Mouse (Mus musculus) cortical plate, adult 2 months (tissue): ENCODE measurements around the gene Ttc9b. TPM values are rescaled to one million over a fixed set of nuclear protein-coding genes. Genes with fewer than 3 reads are reported as not detected.

ENCODE experiments used
- H3K27ac ChIP-seq: fragments of 200-500 bp; 2 replicates; pipeline ENCODE4 v1.5.1; 2012; ENCODE audit warnings: low read length, control low read depth, inconsistent platforms; ENCODE audit not compliant: insufficient read depth
- H3K4me1 ChIP-seq: fragments of 200-500 bp; 2 replicates; pipeline ENCODE4 v1.6.1; 2011; ENCODE audit warnings: low read length; ENCODE audit not compliant: control insufficient read depth, insufficient read depth
- H3K4me3 ChIP-seq: fragments of 200-500 bp; 2 replicates; pipeline ENCODE4 v1.5.1; 2011; ENCODE audit warnings: mild to moderate bottlenecking, low read length, control low read depth; ENCODE audit not compliant: insufficient read depth
- CTCF ChIP-seq: fragments of 200-500 bp; IDR thresholded peaks from 2 replicates; pipeline ENCODE4 v1.5.1; 2011; ENCODE audit warnings: mild to moderate bottlenecking, control low read depth, low read length; ENCODE audit not compliant: insufficient read depth; ENCODE audit errors: extremely low read depth
- POLR2A ChIP-seq: fragments of 200-500 bp; IDR thresholded peaks from 2 replicates; pipeline ENCODE4 v1.6.1; 2011; ENCODE audit warnings: mild to moderate bottlenecking, low read length, control low read depth; ENCODE audit not compliant: insufficient read depth; ENCODE audit errors: extremely low read depth
- polyA plus RNA-seq: library from polyadenylated mRNA; depleted of rRNA; stranded (reverse); fragments of >200 nt; gene quantifications from 2 replicates; pipeline ENCODE4 v1.2.3, GENCODE M21; 2012; rRNA removed

The Ttc9b gene
- polyA plus RNA-seq, 1 experiment = 188 TPM

GRCm38 (mm10) chr7:27683218-27683617, 29.5 kb downstream of the Ttc9b start:
- Histone ChIP-seq H3K27ac (no peak overlapping the region), H3K4me1 (peaks cover 2% of the 10 kb centered on the region; the same call in 1 of the 2 replicates), H3K4me3 (no peak overlapping the region)
- TF ChIP-seq CTCF (no peak), POLR2A (no peak)

DNA sequence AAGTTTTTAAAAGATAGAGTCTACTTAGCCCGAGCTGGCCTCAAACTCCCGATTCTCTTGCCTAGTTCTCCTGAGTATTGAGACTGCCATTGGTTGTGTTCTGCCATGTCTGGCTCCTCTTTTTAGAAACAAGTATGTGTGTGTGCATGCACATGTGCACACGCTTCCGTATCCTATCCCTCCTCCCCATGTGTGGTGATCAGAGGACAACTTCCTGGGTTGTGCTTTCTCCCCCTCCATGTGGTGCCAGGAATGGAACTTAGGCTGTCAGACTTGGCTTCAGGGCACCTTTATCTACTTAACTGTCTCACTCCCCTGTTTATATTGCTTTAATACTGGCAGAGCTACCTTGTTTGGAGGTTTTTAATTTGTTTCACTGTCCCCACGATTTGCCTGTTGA, 31.5 kb downstream of the Ttc9b start:
- peaks cover 3% of the 10 kb centered on the region; the same call in 1 of the 2 replicates for H3K4me1 ChIP-seq
- no peak overlapping the region for H3K4me3 ChIP-seq
- TF ChIP-seq POLR2A (no peak), CTCF (no peak)
- H3K27ac ChIP-seq = no peak overlapping the region

GRCm38 (mm10) chr7:27685681-27686080, 32.0 kb downstream of the Ttc9b start:
- no peak overlapping the region for H3K4me3 ChIP-seq
- peaks cover 3% of the 10 kb centered on the region; the same call in 1 of the 2 replicates for H3K4me1 ChIP-seq
- H3K27ac ChIP-seq = no peak overlapping the region
- TF ChIP-seq POLR2A = no peak
- peak; percentile 55 for TF ChIP-seq CTCF

DNA sequence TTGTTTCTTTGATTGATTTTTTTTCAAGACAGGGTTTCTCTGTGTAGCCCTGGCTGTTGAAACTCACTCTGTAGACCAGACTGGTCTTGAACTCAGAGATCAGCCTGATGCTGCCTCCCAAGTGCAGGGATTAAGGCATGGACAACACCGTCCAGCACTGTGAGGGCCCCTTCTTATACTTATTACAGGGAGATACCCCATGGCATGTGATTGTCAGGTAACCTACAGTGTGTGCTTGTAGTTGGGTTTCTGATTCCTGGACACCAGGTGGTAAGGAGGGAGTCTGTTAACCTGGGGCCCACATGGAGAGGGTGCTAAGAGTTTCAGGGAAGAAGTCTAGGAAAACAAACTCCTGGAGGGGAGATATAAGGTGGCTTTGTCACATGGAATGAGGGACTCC, 33.3 kb downstream of the Ttc9b start:
- Histone ChIP-seq H3K27ac (no peak overlapping the region), H3K4me1 (peaks cover 3% of the 10 kb centered on the region; the same call in 1 of the 2 replicates), H3K4me3 (no peak overlapping the region)
- TF ChIP-seq CTCF (no peak), POLR2A (no peak)

DNA sequence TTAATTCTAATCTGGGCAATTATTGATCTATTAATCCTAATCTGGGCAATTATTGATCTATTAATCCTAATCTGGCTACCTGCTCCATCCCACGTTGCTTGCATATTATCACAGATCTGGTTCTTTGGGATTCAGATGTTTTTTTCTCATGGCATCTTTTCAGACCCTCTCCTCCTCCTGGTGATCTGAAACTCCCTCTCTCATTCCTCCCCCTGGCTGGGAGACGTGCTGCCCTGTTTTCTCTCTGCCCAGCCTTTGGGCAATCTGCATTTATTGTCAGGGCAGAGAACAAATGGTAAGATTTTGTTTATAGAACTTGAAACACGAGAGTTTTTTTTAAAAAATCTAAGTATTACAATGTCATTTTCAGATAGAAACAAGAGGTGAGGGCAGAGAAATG, 34.1 kb downstream of the Ttc9b start:
- TF ChIP-seq POLR2A = no peak
- no peak for TF ChIP-seq CTCF
- H3K27ac ChIP-seq = no peak overlapping the region
- H3K4me1 ChIP-seq = peaks cover 3% of the 10 kb centered on the region; the same call in 1 of the 2 replicates
- no peak overlapping the region for H3K4me3 ChIP-seq

DNA sequence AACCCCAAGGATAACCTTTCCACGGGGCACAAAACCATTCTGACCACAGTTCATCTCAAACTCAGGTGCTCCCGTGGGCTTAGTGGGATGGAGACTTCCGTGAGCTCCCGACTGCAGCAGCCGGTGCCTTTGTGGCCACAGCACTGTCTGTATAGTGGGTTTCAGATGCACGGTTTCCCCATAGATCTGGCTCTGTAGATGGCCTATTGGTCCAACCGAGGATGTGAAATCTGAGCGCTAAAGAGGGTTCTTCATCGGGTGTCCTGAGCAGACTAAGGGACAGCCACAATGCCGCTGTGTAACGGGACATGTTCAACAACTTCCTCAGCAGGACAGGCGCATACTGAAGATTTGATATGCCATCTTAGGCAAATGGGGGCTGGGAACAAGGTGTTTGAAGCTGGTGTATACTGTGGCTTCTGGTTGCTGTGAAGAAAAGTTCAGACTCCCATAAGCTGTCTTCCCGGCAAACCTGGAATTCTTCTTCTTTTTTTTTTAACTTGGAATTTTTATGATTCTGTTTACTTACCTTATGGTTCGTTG, 34.6 kb downstream of the Ttc9b start:
- no peak overlapping the region for H3K27ac ChIP-seq
- peaks cover 3% of the 10 kb centered on the region; the same call in 1 of the 2 replicates for H3K4me1 ChIP-seq
- peak overlapping the region; percentile 13; the same call in 1 of the 2 replicates for H3K4me3 ChIP-seq
- TF ChIP-seq POLR2A = no peak
- no peak for TF ChIP-seq CTCF

DNA sequence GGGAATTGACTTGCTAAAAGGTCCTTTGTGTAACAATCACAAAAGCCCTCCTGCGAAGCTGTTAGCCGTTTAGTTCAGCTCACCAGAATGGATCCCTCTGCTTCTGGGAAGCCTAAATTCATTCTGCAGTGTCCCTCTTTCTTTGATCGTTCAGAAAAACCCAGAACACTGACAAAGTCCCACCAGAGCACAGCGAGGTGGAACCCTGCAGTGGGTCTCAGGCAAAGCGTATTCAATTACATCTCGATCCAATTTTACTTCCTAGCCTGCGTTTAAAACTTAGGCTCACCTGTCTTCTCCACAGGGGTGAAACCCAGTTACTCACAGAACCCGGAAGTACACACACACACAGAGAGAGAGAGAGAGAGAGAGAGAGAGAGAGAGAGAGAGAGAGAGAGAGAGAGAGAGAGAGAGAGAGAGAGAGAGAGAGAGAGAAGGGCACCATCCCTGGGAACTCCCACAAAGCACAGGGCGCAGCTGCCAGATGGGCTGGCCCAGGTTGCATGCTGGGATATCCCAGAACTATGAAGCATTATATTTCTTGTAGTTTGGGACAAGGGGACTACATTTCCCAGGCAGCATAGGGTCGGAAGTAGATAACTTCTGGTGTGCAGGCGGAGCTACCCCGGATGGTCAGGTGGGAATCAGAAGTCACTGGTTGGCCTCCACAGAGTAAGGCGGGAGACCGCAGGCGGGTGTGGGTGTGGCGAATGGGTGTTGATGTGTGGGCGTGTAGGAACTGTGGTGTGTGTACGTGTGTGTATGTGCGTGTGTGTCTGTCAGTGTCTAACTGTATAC, 35.3 kb downstream of the Ttc9b start, which contains the start of gene Zfp607b:
Zfp607b (plus strand) TSS at position 526 of the 798 bp plus-strand sequence.
- peak; percentile 68; the same call in 1 of the 2 replicates for TF ChIP-seq POLR2A
- no peak for TF ChIP-seq CTCF
- H3K27ac ChIP-seq = no peak within 1 kb of the TSS
- H3K4me1 ChIP-seq = peaks cover 3% of the 10 kb centered on the region; the same call in 1 of the 2 replicates
- peak within 1 kb of the TSS; percentile 13 for H3K4me3 ChIP-seq

DNA sequence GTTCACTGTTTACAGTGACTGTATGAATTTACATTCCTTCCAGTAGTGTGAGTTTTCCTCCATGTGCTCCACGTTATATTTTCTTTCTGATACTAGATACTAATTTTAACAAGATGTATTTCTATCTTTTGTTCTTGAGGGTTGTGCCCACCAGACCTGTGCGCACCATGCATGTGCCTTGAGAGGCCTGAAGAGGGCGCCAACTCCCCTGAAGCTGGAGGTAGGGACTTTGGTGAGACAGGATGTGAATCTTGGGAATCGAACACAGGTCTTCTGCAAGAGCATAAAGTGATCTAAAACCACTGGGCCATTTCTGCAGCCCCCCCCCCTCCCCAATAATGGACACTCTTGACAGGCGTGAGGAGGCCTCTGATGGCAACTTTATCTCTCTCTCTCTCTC, 37.4 kb downstream of the Ttc9b start:
- Histone ChIP-seq H3K4me1 (peaks cover 2% of the 10 kb centered on the region; the same call in 1 of the 2 replicates), H3K4me3 (no peak overlapping the region), H3K27ac (no peak overlapping the region)
- TF ChIP-seq POLR2A = no peak
- TF ChIP-seq CTCF = peak; percentile 74

DNA sequence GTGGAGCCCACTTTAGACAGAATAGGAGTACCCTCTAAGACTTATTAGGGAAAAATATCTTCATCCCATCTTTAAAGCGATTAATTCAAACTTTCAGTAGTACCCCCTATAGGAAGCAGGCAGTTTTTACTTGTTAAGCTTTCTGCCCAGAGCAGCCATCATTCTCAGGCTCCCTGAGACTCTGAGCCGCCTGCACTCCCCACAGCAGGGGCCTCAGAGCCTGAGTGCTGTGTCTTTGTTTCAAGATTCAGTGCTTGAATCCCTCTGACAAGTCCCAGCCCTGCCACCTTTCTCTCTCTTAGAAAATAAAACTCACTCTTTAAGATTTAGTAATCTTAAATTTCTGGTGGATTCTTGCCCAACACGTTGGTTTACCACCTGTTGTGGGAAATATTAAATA, 43.0 kb downstream of the Ttc9b start:
- no peak for TF ChIP-seq CTCF
- TF ChIP-seq POLR2A = no peak
- no peak overlapping the region for H3K27ac ChIP-seq
- H3K4me3 ChIP-seq = no peak overlapping the region
- no peaks in the 10 kb centered on the region for H3K4me1 ChIP-seq

Other genes starting within 250 kb of the Ttc9b start
- gene Sptbn4, start 206.2 kb upstream of the Ttc9b start, polyA plus RNA-seq = 149 and 162 TPM in 2 replicates
- 15.8 and 16.6 TPM in 2 replicates for gene Blvrb, start 205.9 kb upstream of the Ttc9b start, polyA plus RNA-seq
- 3.3 and 3.8 TPM in 2 replicates for gene Sertad3, start 180.1 kb upstream of the Ttc9b start, polyA plus RNA-seq
- gene Sertad1, start 167.0 kb upstream of the Ttc9b start, polyA plus RNA-seq = 15.7 and 19.3 TPM in 2 replicates
- 0.29 and 0.47 TPM in 2 replicates for gene Prx, start 154.6 kb upstream of the Ttc9b start, polyA plus RNA-seq
- 0.21 and 0.25 TPM in 2 replicates for gene Hipk4, start 130.6 kb upstream of the Ttc9b start, polyA plus RNA-seq
- gene Pld3, start 100.7 kb upstream of the Ttc9b start, polyA plus RNA-seq = 1,185 and 1,204 TPM in 2 replicates
- 32.7 and 33.8 TPM in 2 replicates for gene 2310022A10Rik, start 100.7 kb upstream of the Ttc9b start, polyA plus RNA-seq
- 144 and 161 TPM in 2 replicates for gene Akt2, start 62.4 kb upstream of the Ttc9b start, polyA plus RNA-seq
- 181 and 189 TPM in 2 replicates for gene Map3k10, start 20.7 kb downstream of the Ttc9b start, polyA plus RNA-seq
- gene Zfp607b, start 35.4 kb downstream of the Ttc9b start, polyA plus RNA-seq = 8.0 and 9.8 TPM in 2 replicates
- 15.9 and 17.3 TPM in 2 replicates for gene Zfp60, start 77.5 kb downstream of the Ttc9b start, polyA plus RNA-seq
- 3.9 and 4.0 TPM in 2 replicates for gene Zfp626, start 153.3 kb downstream of the Ttc9b start, polyA plus RNA-seq
- 3.4 and 3.9 TPM in 2 replicates for gene Zfp59, start 184.7 kb downstream of the Ttc9b start, polyA plus RNA-seq
- gene Zfp607a, start 203.6 kb downstream of the Ttc9b start, polyA plus RNA-seq = 0.71 and 1.0 TPM in 2 replicates